Mouse (Mus musculus): ENCODE measurements around the gene Kng2. TPM values are rescaled to one million over a fixed set of nuclear protein-coding genes. Genes with fewer than 3 reads are reported as not detected.
"Not testable (repeated sequence)": the region's sequence is repeated elsewhere in the genome, so short reads cannot be mapped to it uniquely, and the experiment has no call there.

The Kng2 gene
- total RNA-seq (2021) = under 1 TPM in 1 of 2 experiments, not detected in 1; 0.41 TPM
- long read RNA-seq, experiment 1 = 0 reads
- long read RNA-seq, experiment 2 = 0 reads

- DNase-seq = not testable (repeated sequence)
Measured at GRCm38 (mm10) chr16:23028966-23029600, at the start of gene Kng2. Gene Kng2, minus strand, starts transcription at chr16:23029482.

GRCm38 (mm10) chr16:23077516-23077915 lies 48.2 kb upstream of the Kng2 start:
- not testable (repeated sequence) for DNase-seq

GRCm38 (mm10) chr16:23060781-23061325 lies 31.6 kb upstream of the Kng2 start:
- DNase-seq = not testable (repeated sequence)

- not testable (repeated sequence) for DNase-seq
Measured at GRCm38 (mm10) chr16:23059630-23060029, 30.3 kb upstream of the Kng2 start.

GRCm38 (mm10) chr16:23057668-23058447 lies 28.6 kb upstream of the Kng2 start, which contains the start of gene Kng1:
Gene Kng1, plus strand, starts transcription at chr16:23057865.
- DNase-seq = not testable (repeated sequence)

GRCm38 (mm10) chr16:23046319-23046718 lies 17.0 kb upstream of the Kng2 start:
- DNase-seq = peak in 1 of 2 experiments; percentile 8

GRCm38 (mm10) chr16:23040876-23041275 lies 11.6 kb upstream of the Kng2 start:
- no peak for DNase-seq

GRCm38 (mm10) chr16:23039281-23039680 lies 10.0 kb upstream of the Kng2 start:
- DNase-seq = no peak

- DNase-seq = peak in 1 of 2 experiments; percentile 5
Measured at GRCm38 (mm10) chr16:23037744-23038143, 8.5 kb upstream of the Kng2 start.

- DNase-seq = no peak
Measured at GRCm38 (mm10) chr16:23033673-23034072, 4.4 kb upstream of the Kng2 start.

- DNase-seq = no peak
Measured at GRCm38 (mm10) chr16:23030673-23031435, 1.6 kb upstream of the Kng2 start.

GRCm38 (mm10) chr16:23027341-23027740 lies 1.9 kb downstream of the Kng2 start:
- DNase-seq = not testable (repeated sequence)

GRCm38 (mm10) chr16:23026582-23026981 lies 2.7 kb downstream of the Kng2 start:
- DNase-seq = no peak

GRCm38 (mm10) chr16:23025111-23025510 lies 4.2 kb downstream of the Kng2 start:
- no peak for DNase-seq

- not testable (repeated sequence) for DNase-seq
Measured at GRCm38 (mm10) chr16:23020571-23020970, 8.7 kb downstream of the Kng2 start.

- not testable (repeated sequence) for DNase-seq
Measured at GRCm38 (mm10) chr16:23014645-23015044, 14.6 kb downstream of the Kng2 start.

- not testable (repeated sequence) for DNase-seq
Measured at GRCm38 (mm10) chr16:23013786-23014185, 15.5 kb downstream of the Kng2 start.

GRCm38 (mm10) chr16:22996951-22997350 lies 32.3 kb downstream of the Kng2 start:
- not testable (repeated sequence) for DNase-seq

GRCm38 (mm10) chr16:22967383-22968030 lies 61.8 kb downstream of the Kng2 start:
- DNase-seq = no peak

GRCm38 (mm10) chr16:22963293-22963692 lies 66.0 kb downstream of the Kng2 start:
- no peak for DNase-seq

- no peak for DNase-seq
Measured at GRCm38 (mm10) chr16:22962256-22962655, 67.0 kb downstream of the Kng2 start.

GRCm38 (mm10) chr16:22961073-22961472 lies 68.2 kb downstream of the Kng2 start:
- no peak for DNase-seq

All from heart, adult 18-20 months (tissue).